Mouse (Mus musculus): ENCODE data around the gene Lnx2. TPM values are rescaled to one million over a fixed set of nuclear protein-coding genes. Genes with fewer than 3 reads are reported as not detected.

Gene Lnx2
- polyA plus RNA-seq, 1 experiment from 2014 or later: 10.2 TPM

DNA sequence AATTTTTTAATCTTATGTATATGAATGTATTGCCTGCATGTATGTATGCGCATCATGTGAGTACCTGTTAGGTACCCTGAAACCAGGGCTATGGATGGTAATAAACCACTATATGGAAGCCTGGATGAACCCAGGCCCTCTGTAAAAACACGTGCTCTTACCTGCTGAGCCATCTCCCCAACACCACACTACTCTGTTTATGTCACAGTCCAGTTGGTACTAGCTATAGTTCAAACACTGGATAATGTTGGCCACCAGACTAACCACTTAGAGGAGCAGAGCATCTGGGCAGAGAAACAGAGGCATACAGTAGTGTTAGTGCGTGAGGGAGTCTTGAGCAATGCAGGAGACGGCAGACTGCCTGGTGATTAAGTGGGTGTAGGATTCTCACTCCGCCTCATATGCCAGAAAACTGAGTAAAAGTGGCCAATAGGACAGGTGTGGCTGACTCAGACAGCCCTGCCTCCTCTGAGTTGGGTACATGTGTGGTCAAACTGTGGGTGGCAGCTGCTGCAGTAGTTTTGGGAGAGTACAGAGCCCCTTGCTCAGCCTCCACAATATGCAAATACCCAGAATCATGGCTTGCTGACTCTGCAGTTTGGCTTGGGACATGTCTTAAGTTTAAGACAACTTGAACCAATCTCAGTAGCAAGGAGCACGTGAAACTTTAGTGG lies 20.7 kb downstream of the Lnx2 start:
- H3K9ac ChIP-seq (ENCODE audit: low read depth, low read length): no peak overlapping the region
- no peaks in the 10 kb centered on the region for H3K36me3 ChIP-seq (ENCODE audit: control insufficient read depth, insufficient read depth)
- H3K4me2 ChIP-seq (replicated peaks; ENCODE audit: low read depth): no peak overlapping the region
- H3K4me3 ChIP-seq (ENCODE audit: low read depth, low read length): no peak overlapping the region
- no peak for TF ChIP-seq CTCF (IDR thresholded peaks at IDR 0.05; ENCODE audit: low read depth)
- H3K9me3 ChIP-seq (ENCODE audit: control insufficient read depth): no peaks in the 10 kb centered on the region
- H3K27ac ChIP-seq (ENCODE audit: low read depth, low read length): no peak overlapping the region
- 0 out of 2 replicates have a peak, but pooled peaks cover 5% of the 10 kb centered on the region for H3K4me1 ChIP-seq (replicated peaks; ENCODE audit: control insufficient read depth, insufficient read depth, low read length)
- 67% methylated on average over 6 of the region's 6 CpGs for WGBS
- no peaks in the 10 kb centered on the region for H3K27me3 ChIP-seq (replicated peaks; ENCODE audit: control insufficient read depth, insufficient read depth, low read length)
- no peak for ATAC-seq

DNA sequence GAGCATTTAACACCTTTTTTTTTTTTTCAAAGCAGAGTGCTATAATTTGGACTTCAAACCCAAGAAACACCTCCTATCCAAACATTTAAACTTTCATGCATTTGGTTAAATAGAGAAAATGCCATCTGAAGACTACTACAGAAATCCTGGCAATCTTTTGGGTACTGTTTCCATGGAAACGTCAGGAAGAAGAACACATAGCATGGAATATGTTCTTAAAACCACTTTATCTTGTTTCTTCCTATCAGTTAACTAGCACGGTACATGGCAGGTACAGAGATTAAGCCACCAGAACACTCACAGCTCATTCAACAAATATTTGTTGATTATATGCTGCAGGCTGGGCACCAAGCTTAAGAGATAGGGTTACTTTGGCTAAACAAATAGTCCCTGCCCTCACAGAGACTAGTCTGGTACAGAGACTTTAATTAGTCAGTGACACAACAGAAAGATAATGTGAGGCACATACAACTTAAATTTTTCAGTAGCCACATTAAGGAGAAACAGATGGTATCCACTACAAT lies 21.6 kb downstream of the Lnx2 start:
- Histone ChIP-seq H3K9ac (ENCODE audit: low read depth, low read length) (no peak overlapping the region), H3K4me1 (replicated peaks; ENCODE audit: control insufficient read depth, insufficient read depth, low read length) (peaks cover 5% of the 10 kb centered on the region; the same call in 1 of the 2 replicates), H3K36me3 (ENCODE audit: control insufficient read depth, insufficient read depth) (no peaks in the 10 kb centered on the region), H3K4me2 (replicated peaks; ENCODE audit: low read depth) (no peak overlapping the region), H3K27me3 (replicated peaks; ENCODE audit: control insufficient read depth, insufficient read depth, low read length) (no peaks in the 10 kb centered on the region), H3K9me3 (ENCODE audit: control insufficient read depth) (no peaks in the 10 kb centered on the region), H3K4me3 (ENCODE audit: low read depth, low read length) (no peak overlapping the region), H3K27ac (ENCODE audit: low read depth, low read length) (no peak overlapping the region)
- no peak for ATAC-seq
- WGBS: 34% methylated on average over 2 of the region's 2 CpGs
- TF ChIP-seq CTCF (IDR thresholded peaks at IDR 0.05; ENCODE audit: low read depth): no peak

- no peak overlapping the region for H3K4me3 ChIP-seq (ENCODE audit: low read depth, low read length)
- no peak for ATAC-seq
- no peak overlapping the region for H3K4me2 ChIP-seq (replicated peaks; ENCODE audit: low read depth)
- no peak for TF ChIP-seq CTCF (IDR thresholded peaks at IDR 0.05; ENCODE audit: low read depth)
- 74% methylated on average over 6 of the region's 6 CpGs for WGBS
- H3K9ac ChIP-seq (ENCODE audit: low read depth, low read length): no peak overlapping the region
- no peaks in the 10 kb centered on the region for H3K36me3 ChIP-seq (ENCODE audit: control insufficient read depth, insufficient read depth)
- no peaks in the 10 kb centered on the region for H3K9me3 ChIP-seq (ENCODE audit: control insufficient read depth)
- peaks cover 5% of the 10 kb centered on the region; the same call in 1 of the 2 replicates for H3K4me1 ChIP-seq (replicated peaks; ENCODE audit: control insufficient read depth, insufficient read depth, low read length)
- H3K27ac ChIP-seq (ENCODE audit: low read depth, low read length): no peak overlapping the region
- H3K27me3 ChIP-seq (replicated peaks; ENCODE audit: control insufficient read depth, insufficient read depth, low read length): no peaks in the 10 kb centered on the region
Measured at GRCm38 (mm10) chr5:147054328-147054727, 22.1 kb downstream of the Lnx2 start.

- H3K4me1 ChIP-seq (replicated peaks; ENCODE audit: control insufficient read depth, insufficient read depth, low read length): peaks cover 5% of the 10 kb centered on the region; the same call in 1 of the 2 replicates
Measured at GRCm38 (mm10) chr5:147053481-147053880, 22.9 kb downstream of the Lnx2 start.

GRCm38 (mm10) chr5:147053071-147053470 lies 23.3 kb downstream of the Lnx2 start:
- Histone ChIP-seq H3K9ac (ENCODE audit: low read depth, low read length) (no peak overlapping the region), H3K27me3 (replicated peaks; ENCODE audit: control insufficient read depth, insufficient read depth, low read length) (no peaks in the 10 kb centered on the region), H3K4me2 (replicated peaks; ENCODE audit: low read depth) (no peak overlapping the region), H3K9me3 (ENCODE audit: control insufficient read depth) (no peaks in the 10 kb centered on the region), H3K4me1 (replicated peaks; ENCODE audit: control insufficient read depth, insufficient read depth, low read length) (peaks cover 2% of the 10 kb centered on the region; the same call in 1 of the 2 replicates), H3K36me3 (ENCODE audit: control insufficient read depth, insufficient read depth) (no peaks in the 10 kb centered on the region), H3K4me3 (ENCODE audit: low read depth, low read length) (no peak overlapping the region), H3K27ac (ENCODE audit: low read depth, low read length) (no peak overlapping the region)
- WGBS: 84% methylated on average over 6 of the region's 6 CpGs
- TF ChIP-seq CTCF (IDR thresholded peaks at IDR 0.05; ENCODE audit: low read depth): no peak
- ATAC-seq: no peak

More at GRCm38 (mm10) chr5:147053481-147053880, 22.9 kb downstream of the Lnx2 start:
- Histone ChIP-seq H3K27me3 (replicated peaks; ENCODE audit: control insufficient read depth, insufficient read depth, low read length) (no peaks in the 10 kb centered on the region), H3K4me2 (replicated peaks; ENCODE audit: low read depth) (no peak overlapping the region), H3K27ac (ENCODE audit: low read depth, low read length) (no peak overlapping the region), H3K4me3 (ENCODE audit: low read depth, low read length) (no peak overlapping the region), H3K36me3 (ENCODE audit: control insufficient read depth, insufficient read depth) (no peaks in the 10 kb centered on the region), H3K9me3 (ENCODE audit: control insufficient read depth) (no peaks in the 10 kb centered on the region), H3K9ac (ENCODE audit: low read depth, low read length) (no peak overlapping the region)
- ATAC-seq: no peak
- WGBS: 58% methylated on average over 3 of the region's 3 CpGs
- TF ChIP-seq CTCF (IDR thresholded peaks at IDR 0.05; ENCODE audit: low read depth): no peak

DNA sequence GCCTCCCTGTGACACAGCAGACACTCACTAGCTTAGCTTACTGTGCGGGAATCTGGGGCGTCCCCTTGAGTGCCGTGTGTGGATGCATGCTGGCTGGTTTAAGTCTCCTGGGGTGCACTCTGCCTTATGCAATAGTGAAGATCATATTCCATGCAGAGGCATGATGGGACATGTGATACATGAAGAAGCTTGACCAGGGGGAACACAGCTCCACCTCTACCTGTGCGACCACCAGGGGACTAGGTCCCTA lies 24.2 kb downstream of the Lnx2 start:
- WGBS: 86% methylated on average over 4 of the region's 4 CpGs
- Histone ChIP-seq H3K4me2 (replicated peaks; ENCODE audit: low read depth) (no peak overlapping the region), H3K9me3 (ENCODE audit: control insufficient read depth) (no peaks in the 10 kb centered on the region), H3K9ac (ENCODE audit: low read depth, low read length) (no peak overlapping the region), H3K27ac (ENCODE audit: low read depth, low read length) (no peak overlapping the region; the same call in 1 of the 2 replicates), H3K4me3 (ENCODE audit: low read depth, low read length) (no peak overlapping the region), H3K27me3 (replicated peaks; ENCODE audit: control insufficient read depth, insufficient read depth, low read length) (no peaks in the 10 kb centered on the region), H3K4me1 (replicated peaks; ENCODE audit: control insufficient read depth, insufficient read depth, low read length) (peaks cover 2% of the 10 kb centered on the region; the same call in 1 of the 2 replicates), H3K36me3 (ENCODE audit: control insufficient read depth, insufficient read depth) (no peaks in the 10 kb centered on the region)
- no peak for ATAC-seq
- no peak for TF ChIP-seq CTCF (IDR thresholded peaks at IDR 0.05; ENCODE audit: low read depth)

All from intestine, postnatal 0 days (tissue).